Mouse (Mus musculus) right cerebral cortex, postnatal 25 days (tissue): ENCODE results near the gene Bcr.

Experiments used
- DNase-seq: peaks from one replicate; pipeline ENCODE4 v3.0.0; 2022

Bcr gene

GRCm38 (mm10) chr10:75058761-75059395 is 1.5 kb upstream of the Bcr start:
- DNase-seq, result no peak

- peak; percentile 69 for DNase-seq
Observed at GRCm38 (mm10) chr10:75059396-75059795, 996 bp upstream of the Bcr start.

GRCm38 (mm10) chr10:75060843-75061235 is 447 bp downstream of the Bcr start:
- peak; percentile 53 for DNase-seq

GRCm38 (mm10) chr10:75061341-75062188 is 1.2 kb downstream of the Bcr start:
- DNase-seq, result peak; percentile 35

- DNase-seq, result no peak
Observed at GRCm38 (mm10) chr10:75062189-75062561, 1.8 kb downstream of the Bcr start.

GRCm38 (mm10) chr10:75062621-75063020 is 2.2 kb downstream of the Bcr start:
- DNase-seq, result no peak

- no peak for DNase-seq
Observed at GRCm38 (mm10) chr10:75063301-75063965, 3.0 kb downstream of the Bcr start.

GRCm38 (mm10) chr10:75065691-75066090 is 5.3 kb downstream of the Bcr start:
- no peak for DNase-seq

- no peak for DNase-seq
Observed at GRCm38 (mm10) chr10:75067446-75067845, 7.1 kb downstream of the Bcr start.

GRCm38 (mm10) chr10:75068086-75068485 is 7.7 kb downstream of the Bcr start:
- DNase-seq, result no peak

- DNase-seq, result no peak
Observed at GRCm38 (mm10) chr10:75068624-75069328, 8.4 kb downstream of the Bcr start.

GRCm38 (mm10) chr10:75070281-75070976 is 10.0 kb downstream of the Bcr start:
- no peak for DNase-seq

GRCm38 (mm10) chr10:75075665-75076064 is 15.3 kb downstream of the Bcr start:
- DNase-seq, result no peak

- DNase-seq, result no peak
Observed at GRCm38 (mm10) chr10:75078174-75079128, 18.1 kb downstream of the Bcr start.

- no peak for DNase-seq
Observed at GRCm38 (mm10) chr10:75085330-75085729, 24.9 kb downstream of the Bcr start.

GRCm38 (mm10) chr10:75088471-75088870 is 28.1 kb downstream of the Bcr start:
- no peak for DNase-seq

- no peak for DNase-seq
Observed at GRCm38 (mm10) chr10:75091478-75092152, 31.2 kb downstream of the Bcr start.

GRCm38 (mm10) chr10:75093252-75093987 is 33.0 kb downstream of the Bcr start:
- DNase-seq, result no peak

GRCm38 (mm10) chr10:75094338-75094737 is 33.9 kb downstream of the Bcr start:
- no peak for DNase-seq

GRCm38 (mm10) chr10:75095216-75095615 is 34.8 kb downstream of the Bcr start:
- DNase-seq, result no peak
